Mouse (Mus musculus) gastrocnemius, adult 8-10 months (tissue): Measurements from ENCODE around the gene Hoxd13. TPM values are rescaled to one million over a fixed set of nuclear protein-coding genes. Genes with fewer than 3 reads are reported as not detected.

ENCODE experiments used
- DNase-seq, 2 experiments: peaks; one replicate each; pipeline ENCODE4 v3.0.0; 2022; ENCODE audit warnings: low spot score in 2 of 2
- total RNA-seq, 4 experiments: library from RNA; stranded (reverse); gene quantifications; 2 replicates each; pipeline ENCODE4 v1.2.4; 2022

Gene Hoxd13
- total RNA-seq = not detected

- no peak for DNase-seq
These were observed at the start of gene Hoxd13 for GRCm38 (mm10) chr2:74667842-74668357. TSS of gene Hoxd13 (plus strand) at chr2:74668310.

GRCm38 (mm10) chr2:74619676-74620246 is 48.3 kb upstream of the Hoxd13 start:
- DNase-seq = no peak

GRCm38 (mm10) chr2:74620368-74620767 is 47.7 kb upstream of the Hoxd13 start:
- no peak for DNase-seq

GRCm38 (mm10) chr2:74635412-74635811 is 32.7 kb upstream of the Hoxd13 start:
- DNase-seq = no peak

- DNase-seq = no peak
These were observed 25.7 kb upstream of the Hoxd13 start for GRCm38 (mm10) chr2:74642431-74642830.

GRCm38 (mm10) chr2:74645631-74646030 is 22.5 kb upstream of the Hoxd13 start:
- DNase-seq = no peak

GRCm38 (mm10) chr2:74647082-74647864 is 20.8 kb upstream of the Hoxd13 start:
- DNase-seq = no peak

GRCm38 (mm10) chr2:74652996-74653340 is 15.1 kb upstream of the Hoxd13 start:
- no peak for DNase-seq

- DNase-seq = no peak
These were observed 14.2 kb upstream of the Hoxd13 start for GRCm38 (mm10) chr2:74653781-74654535.

GRCm38 (mm10) chr2:74654743-74655419 is 13.2 kb upstream of the Hoxd13 start:
- no peak for DNase-seq

GRCm38 (mm10) chr2:74655420-74655781 is 12.7 kb upstream of the Hoxd13 start:
- DNase-seq = no peak

GRCm38 (mm10) chr2:74655821-74656631 is 12.1 kb upstream of the Hoxd13 start:
- no peak for DNase-seq

GRCm38 (mm10) chr2:74656632-74657021 is 11.5 kb upstream of the Hoxd13 start:
- DNase-seq = no peak

GRCm38 (mm10) chr2:74657251-74658023 is 10.7 kb upstream of the Hoxd13 start:
- DNase-seq = no peak

- no peak for DNase-seq
These were observed 10.0 kb upstream of the Hoxd13 start for GRCm38 (mm10) chr2:74658024-74658666.

GRCm38 (mm10) chr2:74658667-74659371 is 9.3 kb upstream of the Hoxd13 start:
- no peak for DNase-seq

- DNase-seq = no peak
These were observed 8.6 kb upstream of the Hoxd13 start, which contains the start of gene Evx2 for GRCm38 (mm10) chr2:74659507-74660005. TSS of gene Evx2 (minus strand) at chr2:74659557.
